ENCODE assay signal across 15 mouse cellular contexts in the genomic region with DNA sequence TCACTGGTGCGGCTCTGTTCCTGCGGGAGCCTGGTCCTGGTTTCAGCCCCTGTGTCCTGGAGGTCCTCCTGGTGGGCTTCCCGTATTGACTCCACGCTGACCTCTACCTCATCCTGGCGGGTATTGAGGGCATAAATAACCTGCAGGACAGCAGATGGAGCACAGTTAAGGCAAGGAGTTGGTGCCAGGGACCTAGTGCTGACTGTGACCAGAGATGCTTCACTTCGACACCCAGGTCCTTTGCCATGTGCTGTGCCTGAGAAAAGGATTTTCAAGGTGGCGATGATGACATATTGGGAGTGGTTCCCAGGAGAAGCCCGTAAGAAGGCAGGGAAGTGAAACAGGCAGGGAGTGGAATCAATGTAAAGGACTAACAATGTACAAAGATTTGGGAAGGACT. TPM values are rescaled to one million over a fixed set of nuclear protein-coding genes. Genes with fewer than 3 reads are reported as not detected.
"Had no signal": no experiment of that assay in that cellular context is flagged by ENCODE, and none has a peak within 500 bp of the region (broad histone marks: within the 10 kb centered on the region; RNA-seq: fewer than 3 reads in every experiment).

No protein-coding gene starts in this region.

- ATAC-seq: liver, postnatal 0 days; lung, postnatal 0 days; midbrain, embryonic 13.5 days; midbrain, embryonic 16.5 days had no signal

- DNase-seq: kidney, adult 8-10 months; kidney, postnatal 14 days; kidney, postnatal 4 days; left cerebral cortex, postnatal 4 days; liver, postnatal 0 days; lung, embryonic 14.5 days; right cerebral cortex, postnatal 4 days; thymus, adult 2 months; thymus, postnatal 14 days; thymus, postnatal 4 days had no signal

RNA-seq across cellular contexts. Expression of gene Fam184b, which starts 54.8 kb away (rescaled TPM):
- total RNA-seq: monocyte, adult 5-6 weeks; neutrophil, adult 5-6 weeks had no signal
